21 mouse cellular contexts compared by ENCODE assay signal in the genomic region with DNA sequence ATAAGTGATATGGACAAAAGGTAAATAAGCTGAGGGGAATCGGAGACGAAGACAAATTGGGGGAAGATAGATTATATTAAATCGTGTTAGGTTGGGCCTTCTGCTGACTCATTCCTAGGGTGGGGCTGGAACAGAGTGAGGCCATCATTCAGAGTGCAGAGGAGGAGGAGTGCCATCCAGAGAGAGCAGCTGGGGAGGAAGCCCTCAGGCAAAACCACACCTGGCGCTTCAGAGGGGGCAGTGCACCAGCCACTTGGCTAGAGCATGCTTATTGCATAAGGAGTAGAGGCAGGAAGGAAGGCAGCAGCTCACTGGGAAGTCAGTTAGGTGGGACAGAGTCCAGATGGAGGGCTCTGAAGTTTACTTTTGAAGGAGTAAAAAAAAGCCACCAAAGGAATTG. TPM values are rescaled to one million over a fixed set of nuclear protein-coding genes. Genes with fewer than 3 reads are reported as not detected.
DNase-seq lines count a peak whose midpoint lies in the region; ATAC-seq and TF ChIP-seq lines count a peak whose summit lies in the region.
"Had no signal": no experiment of that assay in that cellular context is flagged by ENCODE, and none has a peak within 500 bp of the region (broad histone marks: within the 10 kb centered on the region; RNA-seq: fewer than 3 reads in every experiment).

No protein-coding gene starts in this region.

- TF ChIP-seq POLR2A in thymus, adult 2 months (IDR thresholded peaks at IDR 0.05; ENCODE audit: control insufficient read depth, extremely low read depth, insufficient read depth, low read length, poor library complexity): no peak
- no peak for TF ChIP-seq POLR2A in cerebellum, adult 2 months (IDR thresholded peaks at IDR 0.05; ENCODE audit: borderline replicate concordance, insufficient read depth, low read length)

- H3K4me3 ChIP-seq in thymus, adult 2 months (ENCODE audit: control insufficient read depth, insufficient read depth, low read length): no peak overlapping the region
- no peak overlapping the region for H3K4me3 ChIP-seq in cerebellum, adult 2 months (replicated peaks; ENCODE audit: insufficient read depth, low read depth, low read length)
- H3K4me3 ChIP-seq: forebrain, embryonic 15.5 days; gastrocnemius, adult 2 months; limb, embryonic 12.5 days; megakaryocyte, embryonic 14.5 days; neural tube, embryonic 12.5 days had no signal

- no peak overlapping the region for H3K27ac ChIP-seq in thymus, adult 2 months (ENCODE audit: control insufficient read depth, insufficient read depth, low read length)
- no peak overlapping the region for H3K27ac ChIP-seq in cerebellum, adult 2 months (ENCODE audit: insufficient read depth, low read length)
- H3K27ac ChIP-seq: forebrain, embryonic 15.5 days; gastrocnemius, adult 2 months; limb, embryonic 12.5 days; neural tube, embryonic 12.5 days had no signal

- TF ChIP-seq CTCF in thymus, adult 2 months (IDR thresholded peaks at IDR 0.05; ENCODE audit: borderline replicate concordance, control insufficient read depth, extremely low read depth, insufficient read depth, low read length, poor library complexity): no peak
- TF ChIP-seq CTCF in cerebellum, adult 2 months (IDR thresholded peaks at IDR 0.05; ENCODE audit: borderline replicate concordance, insufficient read depth, low read depth, low read length): no peak

- no peaks in the 10 kb centered on the region for H3K27me3 ChIP-seq in thymus, adult 2 months (ENCODE audit: control insufficient read depth, insufficient read depth, low read length)
- no peaks in the 10 kb centered on the region for H3K27me3 ChIP-seq in cerebellum, adult 2 months (ENCODE audit: control insufficient read depth, insufficient read depth, low read length)
- H3K27me3 ChIP-seq: forebrain, embryonic 15.5 days; limb, embryonic 12.5 days; megakaryocyte, embryonic 14.5 days; neural tube, embryonic 12.5 days had no signal

- H3K36me3 ChIP-seq in thymus, adult 2 months (ENCODE audit: control insufficient read depth, insufficient read depth, low read length): no peaks in the 10 kb centered on the region
- H3K36me3 ChIP-seq: forebrain, embryonic 15.5 days; G1E; limb, embryonic 12.5 days; neural tube, embryonic 12.5 days had no signal

- 15% methylated on average over 4 of the region's 4 CpGs for WGBS in thymus, adult 2 months
- WGBS in cerebellum, adult 2 months: 84% methylated on average over 4 of the region's 4 CpGs

- no peak for DNase-seq in frontal cortex, postnatal 10 days (ENCODE audit: low spot score in 2 of 2)
- DNase-seq in 3134 (ENCODE audit: extremely low read depth, insufficient read length, low spot score) (peak; percentile 48), ZHBTc4 (ENCODE audit: low read depth, low spot score) (peak; percentile 26)
- DNase-seq in thymus, adult 2 months: peak; percentile 30
- no peak for DNase-seq in right cerebral cortex, postnatal 14 days
- DNase-seq in cerebellum, postnatal 4 days (ENCODE audit: low spot score in 2 of 2): no peak
- no peak for DNase-seq in cerebellum, adult 2 months
- DNase-seq: adrenal gland, postnatal 10 days; cerebellum, adult 9-11 months; gastrocnemius, adult 2 months; heart, postnatal 14 days; kidney, adult 9 months; kidney, postnatal 4 days; layer of hippocampus, postnatal 36 days; lung, embryonic 14.5 days had no signal

- H3K4me1 ChIP-seq in thymus, adult 2 months (replicated peaks; ENCODE audit: control insufficient read depth, insufficient read depth, low read length): no peaks in the 10 kb centered on the region
- H3K4me1 ChIP-seq in cerebellum, adult 2 months (ENCODE audit: control insufficient read depth, insufficient read depth, low read length): no peaks in the 10 kb centered on the region
- H3K4me1 ChIP-seq: forebrain, embryonic 15.5 days; limb, embryonic 12.5 days; megakaryocyte, embryonic 14.5 days; neural tube, embryonic 12.5 days had no signal

- ATAC-seq in frontal cortex, adult (ENCODE audit: low TSS enrichment): peak; percentile 10; the same call in 1 of the 2 replicates
- ATAC-seq: forebrain, embryonic 15.5 days had no signal

RNA-seq across cellular contexts. Expression of gene Bank1, which starts 51.0 kb away (rescaled TPM):
- 1.2 and 1.4 TPM in 2 replicates for polyA plus RNA-seq in thymus, adult 2 months (2012; rRNA removed)
- 0.11 and 0.25 TPM in 2 replicates for polyA plus RNA-seq in cerebellum, adult 2 months (2012; rRNA removed)
- polyA plus RNA-seq: G1E had no signal

Comparison
In these comparisons a context has a peak if more than half of its experiments do, and no peak if none do; other contexts are left out.
1. DNase-seq: peak in 3134 (single experiment), ZHBTc4 (single experiment) and thymus, adult 2 months (single experiment); none in frontal cortex, postnatal 10 days (0 of 2), right cerebral cortex, postnatal 14 days (single experiment), cerebellum, postnatal 4 days (0 of 2) and cerebellum, adult 2 months (0 of 2).